In genomic region chr7:19752652-19753051, GRCm38 (mm10) we compare ENCODE assay signal across 12 mouse cellular contexts. TPM values are rescaled to one million over a fixed set of nuclear protein-coding genes. Genes with fewer than 3 reads are reported as not detected.
A peak's percentile ranks its signal among the peaks of the same experiment; 100 is the strongest.
DNase-seq lines count a peak whose midpoint lies in the region; ATAC-seq and TF ChIP-seq lines count a peak whose summit lies in the region.
"Had no signal": no experiment of that assay in that cellular context is flagged by ENCODE, and none has a peak within 500 bp of the region (broad histone marks: within the 10 kb centered on the region; RNA-seq: fewer than 3 reads in every experiment).

No protein-coding gene starts in this region.

- H3K27ac ChIP-seq in kidney, adult 2 months (ENCODE audit: insufficient read depth, low read depth, low read length): no peak overlapping the region
- no peak overlapping the region for H3K27ac ChIP-seq in kidney, embryonic 16.5 days (ENCODE audit: low read length)
- no peak overlapping the region for H3K27ac ChIP-seq in ES-E14 (ENCODE audit: insufficient read depth, low read depth, low read length, poor library complexity, severe bottlenecking)
- H3K27ac ChIP-seq in lung, embryonic 15.5 days: peak overlapping the region; percentile 88; the same call in 1 of the 2 replicates
- H3K27ac ChIP-seq: neural tube, embryonic 12.5 days had no signal

- H3K36me3 ChIP-seq in kidney, adult 2 months (ENCODE audit: control insufficient read depth, insufficient read depth, low read length): no peaks in the 10 kb centered on the region
- no peaks in the 10 kb centered on the region for H3K36me3 ChIP-seq in kidney, embryonic 16.5 days (ENCODE audit: insufficient read depth, low read length)
- H3K36me3 ChIP-seq in E14TG2a.4 (ENCODE audit: insufficient read depth, low read length): peaks cover 19% of the 10 kb centered on the region
- peaks cover 5% of the 10 kb centered on the region; the same call in 1 of the 2 replicates for H3K36me3 ChIP-seq in ES-E14 (ENCODE audit: control insufficient read depth, insufficient read depth, low read length, poor library complexity, severe bottlenecking)
- peaks cover 3% of the 10 kb centered on the region; the same call in 1 of the 2 replicates for H3K36me3 ChIP-seq in lung, embryonic 15.5 days
- H3K36me3 ChIP-seq: neural tube, embryonic 12.5 days had no signal

- DNase-seq in kidney, adult 2 months: peak; percentile 49
- DNase-seq in ES-E14 (ENCODE audit: low read depth, low spot score): no peak
- no peak for DNase-seq in spleen, postnatal 36 days (ENCODE audit: low spot score in 2 of 2)
- no peak for DNase-seq in spleen, postnatal 10 days (ENCODE audit: low spot score in 2 of 2)
- DNase-seq: cerebellum, adult 9-11 months; layer of hippocampus, adult 9-11 months had no signal

- TF ChIP-seq POLR2A in kidney, adult 2 months (IDR thresholded peaks at IDR 0.05; ENCODE audit: low read depth, low read length): no peak

- H3K27me3 ChIP-seq in kidney, adult 2 months (replicated peaks; ENCODE audit: control insufficient read depth, insufficient read depth, low read length): no peaks in the 10 kb centered on the region
- H3K27me3 ChIP-seq in kidney, embryonic 16.5 days (ENCODE audit: insufficient read depth, low read length): no peaks in the 10 kb centered on the region
- no peaks in the 10 kb centered on the region for H3K27me3 ChIP-seq in E14TG2a.4 (ENCODE audit: insufficient read depth, low read length)
- H3K27me3 ChIP-seq in lung, embryonic 15.5 days: no peaks in the 10 kb centered on the region
- H3K27me3 ChIP-seq: neural tube, embryonic 12.5 days; Patski had no signal

- no peaks in the 10 kb centered on the region for H3K9me3 ChIP-seq in kidney, embryonic 16.5 days (ENCODE audit: low read length)
- H3K9me3 ChIP-seq in E14TG2a.4 (ENCODE audit: low read length) (peaks cover 3% of the 10 kb centered on the region; the same call in 1 of the 2 replicates), ES-E14 (ENCODE audit: control insufficient read depth, insufficient read depth, low read depth, low read length) (no peaks in the 10 kb centered on the region)
- H3K9me3 ChIP-seq in lung, embryonic 15.5 days: no peaks in the 10 kb centered on the region
- H3K9me3 ChIP-seq: neural tube, embryonic 12.5 days had no signal

- TF ChIP-seq CTCF in kidney, adult 2 months (conservative IDR thresholded peaks at IDR 0.05; ENCODE audit: insufficient read depth, insufficient read length, low read depth, low read length): peak; percentile 76
- TF ChIP-seq CTCF in E14TG2a.4 (conservative IDR thresholded peaks at IDR 0.05; ENCODE audit: low read length): peak; percentile 48

- no peak overlapping the region for H3K4me2 ChIP-seq in kidney, embryonic 16.5 days (replicated peaks; ENCODE audit: low read depth, low read length)
- H3K4me2 ChIP-seq in lung, embryonic 15.5 days: no peak overlapping the region
- H3K4me2 ChIP-seq: neural tube, embryonic 12.5 days had no signal

- no peak overlapping the region for H3K9ac ChIP-seq in kidney, embryonic 16.5 days (replicated peaks; ENCODE audit: low read length)
- no peak overlapping the region for H3K9ac ChIP-seq in ES-E14 (ENCODE audit: insufficient read depth, low read depth, low read length, poor library complexity, severe bottlenecking)
- no peak overlapping the region for H3K9ac ChIP-seq in lung, embryonic 15.5 days
- H3K9ac ChIP-seq: neural tube, embryonic 12.5 days had no signal

- no peak for ATAC-seq in kidney, embryonic 16.5 days (ENCODE audit: low FRiP score, low TSS enrichment)
- ATAC-seq in lung, embryonic 15.5 days (ENCODE audit: borderline replicate concordance, extremely low read depth, low FRiP score, low TSS enrichment): no peak
- ATAC-seq: Patski had no signal

- H3K4me3 ChIP-seq in kidney, adult 2 months (ENCODE audit: insufficient read depth, low read depth, low read length): no peak overlapping the region
- H3K4me3 ChIP-seq in kidney, embryonic 16.5 days (ENCODE audit: low read length): no peak overlapping the region
- H3K4me3 ChIP-seq in E14TG2a.4 (replicated peaks; ENCODE audit: low read length) (no peak overlapping the region), ES-E14 (ENCODE audit: insufficient read depth in 1 of 2, low read depth in 1 of 2, low read length in 2 of 2, poor library complexity in 1 of 2, severe bottlenecking in 1 of 2) (no peak overlapping the region)
- H3K4me3 ChIP-seq in lung, embryonic 15.5 days: no peak overlapping the region
- H3K4me3 ChIP-seq: neural tube, embryonic 12.5 days had no signal

- peaks cover 6% of the 10 kb centered on the region; the same call in 1 of the 2 replicates for H3K4me1 ChIP-seq in kidney, adult 2 months (ENCODE audit: control insufficient read depth, insufficient read depth, low read length)
- H3K4me1 ChIP-seq in kidney, embryonic 16.5 days (ENCODE audit: insufficient read depth, low read length): peaks cover 31% of the 10 kb centered on the region
- peaks cover 68% of the 10 kb centered on the region for H3K4me1 ChIP-seq in E14TG2a.4 (replicated peaks; ENCODE audit: low read depth, low read length)
- H3K4me1 ChIP-seq in ES-E14 (ENCODE audit: control insufficient read depth in 2 of 2, insufficient read depth in 2 of 2, low read length in 2 of 2, poor library complexity in 1 of 2): peaks cover 2 to 22% of the 10 kb centered on the region in 2 experiments
- H3K4me1 ChIP-seq in lung, embryonic 15.5 days: peaks cover 55% of the 10 kb centered on the region

- in situ Hi-C loops in ES-E14 (cut with MboI; ENCODE audit: low sequenced_read_pairs in 2 of 2, unreplicated experiment in 2 of 2): loop anchor here in 1 of 2 experiments (10.0 kb wide), 1 partner anchor 62 kb away; no protein-coding TSS in a partner anchor

- WGBS in kidney, adult 2 months: 84% methylated on average over 8 of the region's 8 CpGs
- WGBS in kidney, embryonic 16.5 days: 77% methylated on average over 8 of the region's 8 CpGs
- WGBS in lung, embryonic 15.5 days: 76% methylated on average over 8 of the region's 8 CpGs

TF ChIP-seq in ES-E14, 5 proteins besides CTCF, POLR2A, EP300 and RAD21:
- TF ChIP-seq HCFC1 (IDR thresholded peaks at IDR 0.05; ENCODE audit: borderline replicate concordance, insufficient read depth, low read length) (no peak), CHD2 (IDR thresholded peaks at IDR 0.05; ENCODE audit: low read depth, low read length) (no peak), ZNF384 (IDR thresholded peaks at IDR 0.05; ENCODE audit: low read depth, low read length) (no peak), MAFK (IDR thresholded peaks at IDR 0.05; ENCODE audit: insufficient read depth, low read depth, low read length) (no peak), ZC3H11A (IDR thresholded peaks at IDR 0.05; ENCODE audit: borderline replicate concordance, low read depth, low read length) (0 out of 2 replicates have a peak, but pooled peaks have one; percentile 16)

RNA-seq across cellular contexts. Expression of gene Nectin2, which starts 2.4 kb away (rescaled TPM):
- 44.5 and 47.7 TPM in 2 replicates for polyA plus RNA-seq in kidney, adult 2 months (2012; rRNA removed)
- 150 and 157 TPM in 2 replicates for polyA plus RNA-seq in kidney, embryonic 16.5 days (2015; fragmentation: Nextera tagmentation; extraction: Ambion mirVana)
- 241 and 392 TPM in 2 replicates for total RNA-seq in ES-E14 (2012; rRNA removed)
- polyA plus RNA-seq in lung, embryonic 15.5 days (2015; fragmentation: Nextera tagmentation; extraction: Ambion mirVana): 133 and 140 TPM in 2 replicates

RNA-seq across cellular contexts. Expression of gene Bcam, which starts 18.2 kb away (rescaled TPM):
- polyA plus RNA-seq in kidney, adult 2 months (2012; rRNA removed): 237 and 272 TPM in 2 replicates
- polyA plus RNA-seq in kidney, embryonic 16.5 days (2015; fragmentation: Nextera tagmentation; extraction: Ambion mirVana): 280 and 309 TPM in 2 replicates
- 167 and 309 TPM in 2 replicates for total RNA-seq in ES-E14 (2012; rRNA removed)
- 313 and 345 TPM in 2 replicates for polyA plus RNA-seq in lung, embryonic 15.5 days (2015; fragmentation: Nextera tagmentation; extraction: Ambion mirVana)

RNA-seq across cellular contexts. Expression of gene Tomm40, which starts 37.4 kb away (rescaled TPM):
- 83.9 and 86.3 TPM in 2 replicates for polyA plus RNA-seq in kidney, adult 2 months (2012; rRNA removed)
- polyA plus RNA-seq in kidney, embryonic 16.5 days (2015; fragmentation: Nextera tagmentation; extraction: Ambion mirVana): 136 and 153 TPM in 2 replicates
- 342 and 366 TPM in 2 replicates for total RNA-seq in ES-E14 (2012; rRNA removed)
- polyA plus RNA-seq in lung, embryonic 15.5 days (2015; fragmentation: Nextera tagmentation; extraction: Ambion mirVana): 149 and 157 TPM in 2 replicates

RNA-seq across cellular contexts. Expression of gene Cblc, which starts 44.0 kb away (rescaled TPM):
- 24.4 and 32.6 TPM in 2 replicates for polyA plus RNA-seq in kidney, adult 2 months (2012; rRNA removed)
- 9.4 and 12.2 TPM in 2 replicates for polyA plus RNA-seq in kidney, embryonic 16.5 days (2015; fragmentation: Nextera tagmentation; extraction: Ambion mirVana)
- 3.5 and 6.6 TPM in 2 replicates for total RNA-seq in ES-E14 (2012; rRNA removed)
- polyA plus RNA-seq in lung, embryonic 15.5 days (2015; fragmentation: Nextera tagmentation; extraction: Ambion mirVana): 15.2 and 16.1 TPM in 2 replicates
- total RNA-seq: gastrocnemius, adult 8-10 months had no signal

RNA-seq across cellular contexts. Expression of gene Apoe, which starts 53.7 kb away (rescaled TPM):
- 922 and 939 TPM in 2 replicates for polyA plus RNA-seq in kidney, adult 2 months (2012; rRNA removed)
- 291 and 312 TPM in 2 replicates for polyA plus RNA-seq in kidney, embryonic 16.5 days (2015; fragmentation: Nextera tagmentation; extraction: Ambion mirVana)
- 683 and 2,144 TPM in 2 replicates for total RNA-seq in ES-E14 (2012; rRNA removed)
- 458 and 503 TPM in 2 replicates for polyA plus RNA-seq in lung, embryonic 15.5 days (2015; fragmentation: Nextera tagmentation; extraction: Ambion mirVana)
